Comparison of ENCODE assay signal across 14 mouse cellular contexts in the genomic region with DNA sequence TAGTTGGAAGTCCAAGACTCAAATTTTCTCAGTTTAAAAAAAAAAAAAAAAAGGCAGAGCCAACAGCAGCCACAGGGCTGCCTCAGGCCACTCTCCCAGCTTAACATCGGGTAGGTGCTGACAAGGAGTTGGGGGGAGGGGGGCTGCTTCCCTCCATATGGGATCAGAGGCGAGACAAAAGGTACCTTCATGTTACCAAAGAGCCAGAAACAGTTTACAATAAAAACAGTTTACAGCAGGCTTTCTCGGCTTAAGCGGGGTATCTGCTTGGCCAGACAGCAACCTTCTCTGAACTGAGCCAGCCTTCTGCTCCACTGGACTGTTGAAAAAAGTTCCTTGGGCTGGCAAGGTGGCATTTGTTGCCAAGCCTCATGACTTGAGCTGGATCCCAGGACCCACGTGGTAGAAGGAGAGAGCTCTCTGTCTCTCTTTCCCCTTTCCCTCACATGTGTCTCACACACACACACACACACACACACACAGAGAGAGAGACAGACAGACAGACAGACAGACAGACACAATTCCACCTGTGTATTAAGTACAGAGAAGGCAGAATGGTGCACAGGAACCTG.
A peak's percentile ranks its signal among the peaks of the same experiment; 100 is the strongest.
DNase-seq lines count a peak whose midpoint lies in the region; ATAC-seq lines count a peak whose summit lies in the region.
"Had no signal": no experiment of that assay in that cellular context is flagged by ENCODE, and none has a peak within 500 bp of the region (broad histone marks: within the 10 kb centered on the region; RNA-seq: fewer than 3 reads in every experiment).

No protein-coding gene starts in this region.

- 0 out of 2 replicates have a peak, but pooled peaks have one; percentile 40 for ATAC-seq in frontal cortex, adult (ENCODE audit: low TSS enrichment)
- ATAC-seq in midbrain, embryonic 14.5 days (ENCODE audit: low FRiP score, low TSS enrichment) = no peak
- ATAC-seq in midbrain, embryonic 16.5 days = no peak
- no peak for ATAC-seq in hindbrain, embryonic 14.5 days (ENCODE audit: low FRiP score)
- ATAC-seq: activated CD4-positive, CD25-positive, alpha-beta regulatory T cell, adult 4 months; inflammation-experienced regulatory T-cells, adult 6 months had no signal

- no peaks in the 10 kb centered on the region for H3K36me3 ChIP-seq in midbrain, embryonic 14.5 days (ENCODE audit: control insufficient read depth, insufficient read depth, low read length)
- no peaks in the 10 kb centered on the region for H3K36me3 ChIP-seq in midbrain, embryonic 16.5 days (ENCODE audit: control insufficient read depth, insufficient read depth, low read length)
- no peaks in the 10 kb centered on the region for H3K36me3 ChIP-seq in hindbrain, embryonic 14.5 days (replicated peaks; ENCODE audit: control insufficient read depth, insufficient read depth)
- H3K36me3 ChIP-seq: neural tube, embryonic 13.5 days had no signal

- H3K27me3 ChIP-seq in midbrain, embryonic 14.5 days (ENCODE audit: control insufficient read depth, insufficient read depth, low read length) = no peaks in the 10 kb centered on the region
- no peaks in the 10 kb centered on the region for H3K27me3 ChIP-seq in midbrain, embryonic 16.5 days (ENCODE audit: control insufficient read depth, insufficient read depth, low read depth, low read length)
- no peaks in the 10 kb centered on the region for H3K27me3 ChIP-seq in hindbrain, embryonic 14.5 days (ENCODE audit: control insufficient read depth, insufficient read depth, low read length)
- H3K27me3 ChIP-seq: neural tube, embryonic 13.5 days had no signal

- H3K9ac ChIP-seq in midbrain, embryonic 14.5 days (replicated peaks; ENCODE audit: low read length) = no peak overlapping the region
- no peak overlapping the region for H3K9ac ChIP-seq in midbrain, embryonic 16.5 days (ENCODE audit: low read depth, low read length)
- no peak overlapping the region for H3K9ac ChIP-seq in hindbrain, embryonic 14.5 days
- H3K9ac ChIP-seq: neural tube, embryonic 13.5 days had no signal

- H3K4me2 ChIP-seq in midbrain, embryonic 14.5 days (ENCODE audit: low read length) = no peak overlapping the region
- H3K4me2 ChIP-seq in midbrain, embryonic 16.5 days (ENCODE audit: low read length) = no peak overlapping the region
- H3K4me2 ChIP-seq in hindbrain, embryonic 14.5 days (replicated peaks) = no peak overlapping the region
- H3K4me2 ChIP-seq: neural tube, embryonic 13.5 days had no signal

- 27% methylated on average over 5 of the region's 5 CpGs for WGBS in midbrain, embryonic 14.5 days
- WGBS in midbrain, embryonic 16.5 days = 33% methylated on average over 5 of the region's 5 CpGs
- WGBS in hindbrain, embryonic 14.5 days = 47% methylated on average over 5 of the region's 5 CpGs

- H3K4me3 ChIP-seq in midbrain, embryonic 14.5 days (replicated peaks; ENCODE audit: low read depth, low read length) = no peak overlapping the region
- H3K4me3 ChIP-seq in midbrain, embryonic 16.5 days (ENCODE audit: low read depth, low read length) = no peak overlapping the region
- no peak overlapping the region for H3K4me3 ChIP-seq in hindbrain, embryonic 14.5 days (replicated peaks; ENCODE audit: low read length)
- H3K4me3 ChIP-seq: neural tube, embryonic 13.5 days had no signal

- no peaks in the 10 kb centered on the region for H3K9me3 ChIP-seq in midbrain, embryonic 14.5 days (ENCODE audit: control insufficient read depth, low read length)
- no peaks in the 10 kb centered on the region for H3K9me3 ChIP-seq in midbrain, embryonic 16.5 days (replicated peaks; ENCODE audit: control insufficient read depth, low read length, poor library complexity, severe bottlenecking)
- H3K9me3 ChIP-seq in hindbrain, embryonic 14.5 days (ENCODE audit: control insufficient read depth, low read length) = no peaks in the 10 kb centered on the region
- H3K9me3 ChIP-seq: neural tube, embryonic 13.5 days had no signal

- no peak for DNase-seq in frontal cortex, postnatal 14 days (ENCODE audit: low spot score in 2 of 2)
- peak; percentile 47 for DNase-seq in midbrain, embryonic 14.5 days
- peak; percentile 72 for DNase-seq in fibroblast of lung, adult 2 months (ENCODE audit: low read depth)
- peak; percentile 63 for DNase-seq in skeletal muscle tissue, adult 2 months (ENCODE audit: low read depth, low spot score)
- DNase-seq in hindbrain, embryonic 14.5 days (ENCODE audit: low spot score) = no peak
- DNase-seq: cerebellum, adult 9-11 months; heart, adult 11 months; heart, postnatal 10 days; left cerebral cortex, postnatal 4 days had no signal

- peak overlapping the region; percentile 37; the same call in 1 of the 2 replicates for H3K27ac ChIP-seq in midbrain, embryonic 14.5 days (replicated peaks; ENCODE audit: low read depth, low read length)
- no peak overlapping the region for H3K27ac ChIP-seq in midbrain, embryonic 16.5 days (ENCODE audit: low read length)
- no peak overlapping the region for H3K27ac ChIP-seq in hindbrain, embryonic 14.5 days
- H3K27ac ChIP-seq: neural tube, embryonic 13.5 days had no signal

- H3K4me1 ChIP-seq in midbrain, embryonic 14.5 days (ENCODE audit: control insufficient read depth, insufficient read depth, low read length) = peaks cover 24% of the 10 kb centered on the region
- H3K4me1 ChIP-seq in midbrain, embryonic 16.5 days (ENCODE audit: control insufficient read depth, insufficient read depth, low read length) = peaks cover 11% of the 10 kb centered on the region; the same call in 1 of the 2 replicates
- peaks cover 14% of the 10 kb centered on the region for H3K4me1 ChIP-seq in hindbrain, embryonic 14.5 days (replicated peaks; ENCODE audit: control insufficient read depth, insufficient read depth, low read length)

Comparison
In these comparisons a context has a peak if more than half of its experiments do, and no peak if none do; other contexts are left out.
1. DNase-seq: peak in midbrain, embryonic 14.5 days (single experiment), fibroblast of lung, adult 2 months (single experiment) and skeletal muscle tissue, adult 2 months (single experiment); none in frontal cortex, postnatal 14 days (0 of 2) and hindbrain, embryonic 14.5 days (single experiment).